Mouse (Mus musculus): ENCODE data around the gene Bckdhb.
"Not testable (repeated sequence)": the region's sequence is repeated elsewhere in the genome, so short reads cannot be mapped to it uniquely, and the experiment has no call there.

The Bckdhb gene

GRCm38 (mm10) chr9:83962098-83963086 is 37.4 kb downstream of the Bckdhb start:
- no peak for ATAC-seq (ENCODE audit: insufficient number of reproducible peaks, low FRiP score, low TSS enrichment)

- ATAC-seq (ENCODE audit: insufficient number of reproducible peaks, low FRiP score, low TSS enrichment), result no peak
Observed at GRCm38 (mm10) chr9:83963296-83963695, 38.4 kb downstream of the Bckdhb start.

GRCm38 (mm10) chr9:83964376-83964775 is 39.4 kb downstream of the Bckdhb start:
- no peak for ATAC-seq (ENCODE audit: insufficient number of reproducible peaks, low FRiP score, low TSS enrichment)

- no peak for ATAC-seq (ENCODE audit: insufficient number of reproducible peaks, low FRiP score, low TSS enrichment)
Observed at GRCm38 (mm10) chr9:83967439-83968050, 42.6 kb downstream of the Bckdhb start.

- ATAC-seq (ENCODE audit: insufficient number of reproducible peaks, low FRiP score, low TSS enrichment), result peak; percentile 36; the same call in 1 of the 2 replicates
Observed at GRCm38 (mm10) chr9:83969326-83969725, 44.4 kb downstream of the Bckdhb start.

- no peak for ATAC-seq (ENCODE audit: insufficient number of reproducible peaks, low FRiP score, low TSS enrichment)
Observed at GRCm38 (mm10) chr9:83973467-83973866, 48.5 kb downstream of the Bckdhb start.

- ATAC-seq (ENCODE audit: insufficient number of reproducible peaks, low FRiP score, low TSS enrichment), result no peak
Observed at GRCm38 (mm10) chr9:83975811-83976210, 50.9 kb downstream of the Bckdhb start.

GRCm38 (mm10) chr9:83981234-83981633 is 56.3 kb downstream of the Bckdhb start:
- ATAC-seq (ENCODE audit: insufficient number of reproducible peaks, low FRiP score, low TSS enrichment), result no peak

- no peak for ATAC-seq (ENCODE audit: insufficient number of reproducible peaks, low FRiP score, low TSS enrichment)
Observed at GRCm38 (mm10) chr9:84008961-84009360, 84.0 kb downstream of the Bckdhb start.

GRCm38 (mm10) chr9:84011146-84011545 is 86.2 kb downstream of the Bckdhb start:
- ATAC-seq (ENCODE audit: insufficient number of reproducible peaks, low FRiP score, low TSS enrichment), result no peak

- ATAC-seq (ENCODE audit: insufficient number of reproducible peaks, low FRiP score, low TSS enrichment), result not testable (repeated sequence)
Observed at GRCm38 (mm10) chr9:84018141-84018540, 93.2 kb downstream of the Bckdhb start.

- peak; percentile 68; the same call in 1 of the 2 replicates for ATAC-seq (ENCODE audit: insufficient number of reproducible peaks, low FRiP score, low TSS enrichment)
Observed at GRCm38 (mm10) chr9:84019627-84020026, 94.7 kb downstream of the Bckdhb start.

- no peak for ATAC-seq (ENCODE audit: insufficient number of reproducible peaks, low FRiP score, low TSS enrichment)
Observed at GRCm38 (mm10) chr9:84021189-84021588, 96.2 kb downstream of the Bckdhb start.

GRCm38 (mm10) chr9:84028120-84028519 is 103.2 kb downstream of the Bckdhb start:
- no peak for ATAC-seq (ENCODE audit: insufficient number of reproducible peaks, low FRiP score, low TSS enrichment)

- no peak for ATAC-seq (ENCODE audit: insufficient number of reproducible peaks, low FRiP score, low TSS enrichment)
Observed at GRCm38 (mm10) chr9:84030691-84031290, 105.8 kb downstream of the Bckdhb start.

GRCm38 (mm10) chr9:84031406-84031805 is 106.5 kb downstream of the Bckdhb start:
- ATAC-seq (ENCODE audit: insufficient number of reproducible peaks, low FRiP score, low TSS enrichment), result no peak

- ATAC-seq (ENCODE audit: insufficient number of reproducible peaks, low FRiP score, low TSS enrichment), result no peak
Observed at GRCm38 (mm10) chr9:84032669-84033341, 107.9 kb downstream of the Bckdhb start.

- no peak for ATAC-seq (ENCODE audit: insufficient number of reproducible peaks, low FRiP score, low TSS enrichment)
Observed at GRCm38 (mm10) chr9:84036046-84036445, 111.1 kb downstream of the Bckdhb start.

GRCm38 (mm10) chr9:84037224-84037623 is 112.3 kb downstream of the Bckdhb start:
- no peak for ATAC-seq (ENCODE audit: insufficient number of reproducible peaks, low FRiP score, low TSS enrichment)

GRCm38 (mm10) chr9:84038946-84039345 is 114.0 kb downstream of the Bckdhb start:
- no peak for ATAC-seq (ENCODE audit: insufficient number of reproducible peaks, low FRiP score, low TSS enrichment)

Measured in cerebellum, adult (tissue).